Mouse (Mus musculus): ENCODE data around the gene Wdr18. TPM values are rescaled to one million over a fixed set of nuclear protein-coding genes. Genes with fewer than 3 reads are reported as not detected.

The Wdr18 gene
- polyA plus RNA-seq, 1 experiment from 2014 or later, result 101 TPM

DNA sequence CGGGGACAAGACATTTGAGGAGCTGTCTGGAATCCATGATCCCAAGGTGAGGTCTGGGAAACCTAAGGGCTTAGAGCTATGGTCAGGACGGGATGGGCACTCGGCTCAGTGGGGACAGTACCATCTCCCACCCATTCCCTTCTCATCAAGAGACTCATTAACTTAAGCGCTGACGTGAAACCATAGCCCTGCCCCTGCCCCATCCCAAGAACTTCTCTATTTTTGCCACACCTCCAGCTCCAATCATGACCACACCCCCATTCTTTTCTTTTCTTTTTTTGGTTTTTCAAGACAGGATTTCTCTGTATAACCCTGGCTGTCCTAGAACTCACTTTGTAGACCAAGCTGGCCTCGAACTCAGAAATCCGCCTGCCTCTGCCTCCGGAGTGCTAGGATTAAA, 14.7 kb downstream of the Wdr18 start:
- 76% methylated on average over 8 of the region's 8 CpGs for whole genome bisulfite sequencing
- no peak for ATAC-seq (ENCODE audit: low FRiP score, low TSS enrichment)
- H3K27me3 ChIP-seq (ENCODE audit: insufficient read depth, low read length), result peaks cover 13% of the 10 kb centered on the region

GRCm38 (mm10) chr10:79976071-79976721, 16.2 kb downstream of the Wdr18 start:
- 84% methylated on average over 27 of the region's 28 CpGs for WGBS
- no peak overlapping the region for H3K9ac ChIP-seq (replicated peaks; ENCODE audit: low read length)
- H3K27me3 ChIP-seq (ENCODE audit: insufficient read depth, low read length), result peaks cover 13% of the 10 kb centered on the region; the same call in 1 of the 2 replicates
- no peak overlapping the region for H3K4me2 ChIP-seq (replicated peaks; ENCODE audit: low read depth, low read length)
- H3K9me3 ChIP-seq (ENCODE audit: low read length), result peaks cover 12% of the 10 kb centered on the region
- H3K27ac ChIP-seq (ENCODE audit: low read length), result no peak overlapping the region
- ATAC-seq (ENCODE audit: low FRiP score, low TSS enrichment), result no peak
- H3K36me3 ChIP-seq (ENCODE audit: insufficient read depth, low read length), result peaks cover 48% of the 10 kb centered on the region
- H3K4me3 ChIP-seq (ENCODE audit: low read length), result no peak overlapping the region
- peaks cover 10% of the 10 kb centered on the region; the same call in 1 of the 2 replicates for H3K4me1 ChIP-seq (ENCODE audit: insufficient read depth, low read length)

More for the DNA sequence above, 14.7 kb downstream of the Wdr18 start:
- Histone ChIP-seq H3K27ac (ENCODE audit: low read length) (no peak overlapping the region), H3K9me3 (ENCODE audit: low read length) (peaks cover 12% of the 10 kb centered on the region), H3K36me3 (ENCODE audit: insufficient read depth, low read length) (peaks cover 48% of the 10 kb centered on the region), H3K4me2 (replicated peaks; ENCODE audit: low read depth, low read length) (no peak overlapping the region), H3K4me3 (ENCODE audit: low read length) (no peak overlapping the region), H3K9ac (replicated peaks; ENCODE audit: low read length) (no peak overlapping the region), H3K4me1 (ENCODE audit: insufficient read depth, low read length) (peaks cover 15% of the 10 kb centered on the region)

DNA sequence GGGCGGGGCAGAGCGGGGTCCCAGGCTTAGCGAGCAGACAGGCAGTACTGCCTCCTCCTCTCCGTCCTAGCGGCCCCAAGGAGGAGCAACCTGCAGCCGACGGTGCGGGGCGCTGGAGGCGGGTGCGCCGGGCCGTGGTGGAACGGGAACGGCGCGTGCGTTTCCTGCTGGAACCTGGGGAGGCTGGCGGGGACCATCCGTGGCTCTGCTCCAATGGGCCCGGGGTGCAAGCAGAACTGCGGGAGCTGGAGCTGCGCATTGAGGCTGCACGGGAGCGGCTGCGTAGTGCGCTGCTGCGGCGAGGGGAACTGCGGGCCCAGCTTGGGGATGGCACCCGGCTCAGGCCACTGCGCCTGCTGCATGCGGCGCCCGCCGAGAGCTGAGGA, 16.8 kb downstream of the Wdr18 start:
- Histone ChIP-seq H3K9me3 (ENCODE audit: low read length) (peaks cover 12% of the 10 kb centered on the region), H3K4me1 (ENCODE audit: insufficient read depth, low read length) (peaks cover 12% of the 10 kb centered on the region), H3K36me3 (ENCODE audit: insufficient read depth, low read length) (peaks cover 48% of the 10 kb centered on the region), H3K9ac (replicated peaks; ENCODE audit: low read length) (no peak overlapping the region), H3K27ac (ENCODE audit: low read length) (no peak overlapping the region), H3K27me3 (ENCODE audit: insufficient read depth, low read length) (peaks cover 8% of the 10 kb centered on the region; the same call in 1 of the 2 replicates), H3K4me3 (ENCODE audit: low read length) (no peak overlapping the region), H3K4me2 (replicated peaks; ENCODE audit: low read depth, low read length) (no peak overlapping the region)
- 72% methylated on average over 25 of the region's 36 CpGs for WGBS
- no peak for ATAC-seq (ENCODE audit: low FRiP score, low TSS enrichment)

GRCm38 (mm10) chr10:79977324-79977723, 17.4 kb downstream of the Wdr18 start:
- Histone ChIP-seq H3K4me1 (ENCODE audit: insufficient read depth, low read length) (peaks cover 14% of the 10 kb centered on the region), H3K9ac (replicated peaks; ENCODE audit: low read length) (no peak overlapping the region), H3K36me3 (ENCODE audit: insufficient read depth, low read length) (peaks cover 48% of the 10 kb centered on the region), H3K4me3 (ENCODE audit: low read length) (no peak overlapping the region), H3K27ac (ENCODE audit: low read length) (no peak overlapping the region), H3K9me3 (ENCODE audit: low read length) (peaks cover 12% of the 10 kb centered on the region), H3K4me2 (replicated peaks; ENCODE audit: low read depth, low read length) (no peak overlapping the region), H3K27me3 (ENCODE audit: insufficient read depth, low read length) (0 out of 2 replicates have a peak, but pooled peaks cover 4% of the 10 kb centered on the region)
- ATAC-seq (ENCODE audit: low FRiP score, low TSS enrichment), result no peak
- WGBS, result 81% methylated on average over 25 of the region's 28 CpGs

DNA sequence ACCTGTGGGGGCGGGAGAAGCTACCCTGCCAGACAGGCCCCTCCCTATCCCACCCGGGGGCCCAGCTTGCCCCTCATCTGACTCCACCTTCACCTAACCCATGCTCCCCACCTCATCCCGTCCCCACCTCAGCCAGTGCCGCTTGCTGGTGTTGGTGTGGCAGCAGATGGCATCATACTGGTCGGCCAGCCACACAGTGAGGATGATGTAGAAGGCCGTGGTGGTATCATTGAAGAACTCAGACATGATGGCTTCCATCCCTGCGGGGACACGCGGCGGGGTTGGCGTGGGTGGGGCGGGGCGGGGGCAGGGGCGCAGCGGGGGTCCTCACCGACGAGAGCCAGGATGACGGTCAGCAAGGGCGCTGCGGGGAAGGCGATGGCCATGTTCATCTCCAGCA, 18.1 kb downstream of the Wdr18 start:
- no peak overlapping the region for H3K27ac ChIP-seq (ENCODE audit: low read length)
- H3K36me3 ChIP-seq (ENCODE audit: insufficient read depth, low read length), result peaks cover 48% of the 10 kb centered on the region
- no peak overlapping the region for H3K4me2 ChIP-seq (replicated peaks; ENCODE audit: low read depth, low read length)
- no peak overlapping the region for H3K4me3 ChIP-seq (ENCODE audit: low read length)
- no peak overlapping the region for H3K9ac ChIP-seq (replicated peaks; ENCODE audit: low read length)
- H3K27me3 ChIP-seq (ENCODE audit: insufficient read depth, low read length), result no peaks in the 10 kb centered on the region
- no peak for ATAC-seq (ENCODE audit: low FRiP score, low TSS enrichment)
- 93% methylated on average over 21 of the region's 21 CpGs for WGBS
- peaks cover 16% of the 10 kb centered on the region for H3K4me1 ChIP-seq (ENCODE audit: insufficient read depth, low read length)
- peaks cover 12% of the 10 kb centered on the region for H3K9me3 ChIP-seq (ENCODE audit: low read length)

DNA sequence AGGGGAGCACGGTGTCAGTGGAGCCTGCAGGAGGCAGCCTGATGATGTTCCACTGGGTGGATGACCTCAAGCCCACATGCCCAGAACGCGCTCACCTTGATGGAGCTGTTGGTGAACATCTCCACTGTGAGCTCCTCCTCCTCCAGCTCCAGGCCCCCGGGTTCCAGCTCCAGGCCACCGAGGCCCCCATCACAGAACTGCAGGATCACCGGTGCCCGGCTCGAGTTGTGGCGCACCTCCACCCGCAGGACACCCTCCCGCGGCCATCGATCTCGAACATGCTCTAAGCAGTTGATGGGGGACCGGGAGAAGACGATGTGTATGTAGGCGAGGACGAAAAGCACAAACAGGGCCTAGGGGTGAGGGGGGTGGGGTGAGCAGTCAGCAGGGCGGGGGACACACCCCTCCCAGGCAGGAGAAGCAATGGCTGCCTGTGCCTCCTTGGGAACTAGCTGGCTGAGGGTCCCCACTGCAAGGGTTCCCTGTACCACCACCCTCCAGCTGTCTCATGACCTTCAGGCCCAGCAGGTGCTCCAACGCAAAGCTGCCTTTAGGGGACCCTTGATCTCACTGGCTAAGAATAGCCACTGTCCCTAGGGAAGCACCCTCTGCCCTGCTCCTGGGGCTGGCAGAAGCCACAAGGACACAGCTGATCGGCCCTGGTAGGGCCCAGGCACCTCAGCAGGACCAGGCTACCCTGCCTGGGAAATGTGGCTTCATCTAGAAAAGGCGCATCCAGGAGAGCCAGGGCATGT, 19.6 kb downstream of the Wdr18 start:
- no peak overlapping the region for H3K9ac ChIP-seq (replicated peaks; ENCODE audit: low read length)
- H3K4me1 ChIP-seq (ENCODE audit: insufficient read depth, low read length), result peaks cover 21% of the 10 kb centered on the region
- H3K9me3 ChIP-seq (ENCODE audit: low read length), result peaks cover 12% of the 10 kb centered on the region
- H3K4me3 ChIP-seq (ENCODE audit: low read length), result no peak overlapping the region
- peaks cover 45% of the 10 kb centered on the region for H3K36me3 ChIP-seq (ENCODE audit: insufficient read depth, low read length)
- no peaks in the 10 kb centered on the region for H3K27me3 ChIP-seq (ENCODE audit: insufficient read depth, low read length)
- H3K4me2 ChIP-seq (replicated peaks; ENCODE audit: low read depth, low read length), result no peak overlapping the region
- 94% methylated on average over 22 of the region's 22 CpGs for WGBS
- ATAC-seq (ENCODE audit: low FRiP score, low TSS enrichment), result no peak
- H3K27ac ChIP-seq (ENCODE audit: low read length), result no peak overlapping the region

DNA sequence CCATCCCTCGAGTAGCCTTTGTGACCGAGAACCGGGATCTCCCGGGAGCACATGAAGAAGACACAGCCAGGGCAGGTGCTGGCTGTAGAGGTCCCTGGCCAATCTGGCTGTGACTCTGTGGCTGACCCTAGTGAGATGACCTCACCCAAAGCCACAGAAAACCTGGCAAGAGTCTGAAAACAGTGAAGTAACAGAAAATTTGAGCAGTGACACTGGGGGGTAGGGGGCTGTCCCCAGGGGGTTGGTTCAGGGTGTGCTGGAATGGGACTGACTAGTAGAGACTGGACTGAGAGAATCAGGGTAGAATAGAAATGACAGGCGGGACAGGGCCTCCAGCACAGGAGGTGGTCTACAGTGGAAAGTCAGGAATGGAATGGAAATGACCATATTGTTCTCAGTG, 23.3 kb downstream of the Wdr18 start:
- no peaks in the 10 kb centered on the region for H3K27me3 ChIP-seq (ENCODE audit: insufficient read depth, low read length)
- H3K4me1 ChIP-seq (ENCODE audit: insufficient read depth, low read length), result peaks cover 45% of the 10 kb centered on the region
- no peak for ATAC-seq (ENCODE audit: low FRiP score, low TSS enrichment)
- H3K4me2 ChIP-seq (replicated peaks; ENCODE audit: low read depth, low read length), result peak overlapping the region; percentile 95
- no peaks in the 10 kb centered on the region for H3K9me3 ChIP-seq (ENCODE audit: low read length)
- WGBS, result 72% methylated on average over 5 of the region's 5 CpGs
- peaks cover 13% of the 10 kb centered on the region for H3K36me3 ChIP-seq (ENCODE audit: insufficient read depth, low read length)
- peak overlapping the region; percentile 96; the same call in 1 of the 2 replicates for H3K27ac ChIP-seq (ENCODE audit: low read length)
- peak overlapping the region; percentile 81 for H3K4me3 ChIP-seq (ENCODE audit: low read length)
- peak overlapping the region; percentile 89 for H3K9ac ChIP-seq (replicated peaks; ENCODE audit: low read length)

DNA sequence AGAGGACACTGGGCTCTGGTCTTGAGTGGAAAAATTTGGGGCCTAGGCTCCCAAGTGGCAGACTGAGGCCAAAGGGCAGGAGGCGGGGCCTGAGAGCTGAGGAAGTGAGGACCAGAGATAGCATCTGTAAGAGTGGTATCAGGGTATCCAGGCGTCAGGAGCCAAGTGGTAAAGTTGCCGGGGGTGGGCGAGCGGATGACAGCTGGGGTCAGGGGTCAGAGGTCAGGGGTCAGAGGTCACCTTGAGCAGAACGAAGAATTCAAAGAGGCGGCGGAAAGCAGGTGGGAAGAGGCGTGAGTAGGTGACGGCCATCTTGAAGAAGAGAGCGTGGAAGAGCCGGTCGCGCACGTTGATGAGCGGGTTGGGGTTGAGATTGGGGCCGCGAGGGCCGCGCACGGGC, 23.7 kb downstream of the Wdr18 start:
- H3K9ac ChIP-seq (replicated peaks; ENCODE audit: low read length), result peak overlapping the region; percentile 89
- no peaks in the 10 kb centered on the region for H3K27me3 ChIP-seq (ENCODE audit: insufficient read depth, low read length)
- H3K4me1 ChIP-seq (ENCODE audit: insufficient read depth, low read length), result peaks cover 46% of the 10 kb centered on the region
- no peaks in the 10 kb centered on the region for H3K9me3 ChIP-seq (ENCODE audit: low read length)
- H3K36me3 ChIP-seq (ENCODE audit: insufficient read depth, low read length), result peaks cover 8% of the 10 kb centered on the region
- peak overlapping the region; percentile 95 for H3K4me2 ChIP-seq (replicated peaks; ENCODE audit: low read depth, low read length)
- H3K4me3 ChIP-seq (ENCODE audit: low read length), result peak overlapping the region; percentile 81
- ATAC-seq (ENCODE audit: low FRiP score, low TSS enrichment), result no peak
- WGBS, result under 1% methylated on average over 20 of the region's 21 CpGs
- H3K27ac ChIP-seq (ENCODE audit: low read length), result peak overlapping the region; percentile 96

- H3K4me3 ChIP-seq (ENCODE audit: low read length), result peak within 1 kb of the TSS; percentile 81
- H3K4me2 ChIP-seq (replicated peaks; ENCODE audit: low read depth, low read length), result peak within 1 kb of the TSS; percentile 95
- H3K27ac ChIP-seq (ENCODE audit: low read length), result peak within 1 kb of the TSS; percentile 96
- 0% methylated on average over 46 of the region's 49 CpGs for WGBS
- peak; percentile 80 for ATAC-seq (ENCODE audit: low FRiP score, low TSS enrichment)
- no peaks in the 10 kb centered on the region for H3K27me3 ChIP-seq (ENCODE audit: insufficient read depth, low read length)
- no peaks in the 10 kb centered on the region for H3K9me3 ChIP-seq (ENCODE audit: low read length)
- peaks cover 2% of the 10 kb centered on the region; the same call in 1 of the 2 replicates for H3K36me3 ChIP-seq (ENCODE audit: insufficient read depth, low read length)
- H3K9ac ChIP-seq (replicated peaks; ENCODE audit: low read length), result peak within 1 kb of the TSS; percentile 89
- peaks cover 52% of the 10 kb centered on the region for H3K4me1 ChIP-seq (ENCODE audit: insufficient read depth, low read length)
Measured at GRCm38 (mm10) chr10:79984195-79984816, 24.4 kb downstream of the Wdr18 start, which contains the start of gene Tmem259. TSS of gene Tmem259 (minus strand) at chr10:79984330.
